19 mouse cellular contexts compared by ENCODE assay signal in the genomic region with DNA sequence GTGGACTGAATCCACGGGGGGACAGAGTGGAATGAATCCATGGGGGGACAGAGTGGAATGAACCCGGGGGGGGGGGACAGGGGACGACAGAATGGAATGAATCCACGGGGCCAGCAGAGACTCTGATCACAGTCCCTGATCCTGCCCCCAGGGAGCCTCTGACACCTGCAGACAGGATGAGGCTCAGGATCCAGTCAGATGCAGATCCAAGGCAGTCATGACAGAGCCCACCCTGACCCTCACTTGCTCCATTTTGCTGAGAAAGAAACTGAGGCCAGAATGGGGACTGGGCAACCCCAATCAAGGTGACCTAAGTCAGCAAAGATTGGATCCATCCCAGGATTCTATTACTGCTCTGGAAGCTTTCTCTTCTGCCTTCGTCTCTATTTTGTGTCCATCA. TPM values are rescaled to one million over a fixed set of nuclear protein-coding genes. Genes with fewer than 3 reads are reported as not detected.
DNase-seq lines count a peak whose midpoint lies in the region; ATAC-seq and TF ChIP-seq lines count a peak whose summit lies in the region.
"Had no signal": no experiment of that assay in that cellular context is flagged by ENCODE, and none has a peak within 500 bp of the region (broad histone marks: within the 10 kb centered on the region; RNA-seq: fewer than 3 reads in every experiment).

No protein-coding gene starts in this region.

- H3K9ac ChIP-seq in heart, embryonic 14.5 days (ENCODE audit: low read length), result peak overlapping the region; percentile 30; the same call in 1 of the 2 replicates
- no peak overlapping the region for H3K9ac ChIP-seq in heart, embryonic 11.5 days (ENCODE audit: low read depth, low read length)
- no peak overlapping the region for H3K9ac ChIP-seq in kidney, embryonic 16.5 days (replicated peaks; ENCODE audit: low read length)
- H3K9ac ChIP-seq in ES-Bruce4 (ENCODE audit: low read depth, poor library complexity, severe bottlenecking), result peak overlapping the region; percentile 56
- H3K9ac ChIP-seq: hindbrain, embryonic 14.5 days; midbrain, embryonic 13.5 days had no signal

- 13% methylated on average over 4 of the region's 5 CpGs for WGBS in heart, embryonic 14.5 days
- WGBS in heart, embryonic 11.5 days (ENCODE audit: insufficient replicate concordance), result 5% methylated on average over 4 of the region's 5 CpGs
- 12% methylated on average over 5 of the region's 5 CpGs for WGBS in kidney, embryonic 16.5 days

- peak overlapping the region; percentile 14 to 24; a peak in 2 of 4 replicates for H3K27ac ChIP-seq in heart, embryonic 14.5 days (replicated peaks in 1 of 2; ENCODE audit: control insufficient read depth in 1 of 2, insufficient read depth in 1 of 2, low read depth in 2 of 2, low read length in 2 of 2)
- no peak overlapping the region for H3K27ac ChIP-seq in heart, embryonic 11.5 days (ENCODE audit: low read depth, low read length)
- H3K27ac ChIP-seq in kidney, embryonic 16.5 days (ENCODE audit: low read length), result peak overlapping the region; percentile 66
- H3K27ac ChIP-seq in ES-Bruce4 (ENCODE audit: insufficient read depth, low read length), result peak overlapping the region; percentile 98
- H3K27ac ChIP-seq: forebrain, embryonic 10.5 days; hindbrain, embryonic 14.5 days; macrophage; midbrain, embryonic 13.5 days had no signal

- H3K4me2 ChIP-seq in heart, embryonic 14.5 days (ENCODE audit: low read length), result no peak overlapping the region
- H3K4me2 ChIP-seq in heart, embryonic 11.5 days, result no peak overlapping the region
- no peak overlapping the region for H3K4me2 ChIP-seq in kidney, embryonic 16.5 days (replicated peaks; ENCODE audit: low read depth, low read length)
- H3K4me2 ChIP-seq: hindbrain, embryonic 14.5 days; midbrain, embryonic 13.5 days had no signal

- no peaks in the 10 kb centered on the region for H3K9me3 ChIP-seq in heart, embryonic 14.5 days (ENCODE audit: control insufficient read depth, low read length)
- no peaks in the 10 kb centered on the region for H3K9me3 ChIP-seq in heart, embryonic 11.5 days (replicated peaks; ENCODE audit: control insufficient read depth, low read length)
- no peaks in the 10 kb centered on the region for H3K9me3 ChIP-seq in kidney, embryonic 16.5 days (ENCODE audit: low read length)
- H3K9me3 ChIP-seq in ES-Bruce4 (replicated peaks; ENCODE audit: control insufficient read depth, insufficient read depth, low read length, poor library complexity, severe bottlenecking), result no peaks in the 10 kb centered on the region
- H3K9me3 ChIP-seq: forebrain, embryonic 10.5 days; midbrain, embryonic 13.5 days had no signal

- no peak overlapping the region for H3K4me3 ChIP-seq in heart, embryonic 14.5 days (ENCODE audit: control insufficient read depth in 1 of 2, insufficient read depth in 1 of 2, low read depth in 1 of 2, low read length in 2 of 2)
- H3K4me3 ChIP-seq in heart, embryonic 11.5 days (ENCODE audit: low read depth, low read length), result no peak overlapping the region
- H3K4me3 ChIP-seq in kidney, embryonic 16.5 days (ENCODE audit: low read length), result no peak overlapping the region
- H3K4me3 ChIP-seq in ES-Bruce4 (ENCODE audit: low read depth, low read length), result peak overlapping the region; percentile 70
- H3K4me3 ChIP-seq: forebrain, embryonic 10.5 days; midbrain, embryonic 13.5 days had no signal

- no peak for TF ChIP-seq POLR2A in ES-Bruce4 (IDR thresholded peaks at IDR 0.05; ENCODE audit: insufficient read depth, low read length)

- no peak for ATAC-seq in heart, embryonic 14.5 days (ENCODE audit: insufficient number of reproducible peaks, insufficient read depth, low FRiP score, low read depth)
- no peak for ATAC-seq in heart, embryonic 11.5 days (replicated peaks; ENCODE audit: insufficient number of reproducible peaks, low FRiP score, low TSS enrichment)
- ATAC-seq in kidney, embryonic 16.5 days (ENCODE audit: low FRiP score, low TSS enrichment), result no peak
- ATAC-seq: activated CD4-positive, CD25-positive, alpha-beta regulatory T cell, adult 4 months; midbrain, embryonic 13.5 days had no signal

- peaks cover 20 to 28% of the 10 kb centered on the region in 2 experiments for H3K4me1 ChIP-seq in heart, embryonic 14.5 days (ENCODE audit: control insufficient read depth in 2 of 2, insufficient read depth in 2 of 2, low read length in 2 of 2)
- peaks cover 26% of the 10 kb centered on the region for H3K4me1 ChIP-seq in heart, embryonic 11.5 days (ENCODE audit: control insufficient read depth, insufficient read depth, low read length)
- H3K4me1 ChIP-seq in kidney, embryonic 16.5 days (ENCODE audit: insufficient read depth, low read length), result 0 out of 2 replicates have a peak, but pooled peaks cover 8% of the 10 kb centered on the region
- H3K4me1 ChIP-seq in ES-Bruce4 (ENCODE audit: control insufficient read depth, insufficient read depth, low read length), result peaks cover 17% of the 10 kb centered on the region
- H3K4me1 ChIP-seq: midbrain, embryonic 13.5 days had no signal

- no peaks in the 10 kb centered on the region for H3K27me3 ChIP-seq in heart, embryonic 14.5 days (ENCODE audit: control insufficient read depth, insufficient read depth, low read length)
- no peaks in the 10 kb centered on the region for H3K27me3 ChIP-seq in heart, embryonic 11.5 days (ENCODE audit: control insufficient read depth, insufficient read depth, low read length)
- no peaks in the 10 kb centered on the region for H3K27me3 ChIP-seq in kidney, embryonic 16.5 days (ENCODE audit: insufficient read depth, low read length)
- H3K27me3 ChIP-seq in ES-Bruce4 (ENCODE audit: control insufficient read depth, insufficient read depth, low read length, poor library complexity, severe bottlenecking), result no peaks in the 10 kb centered on the region

- no peak for TF ChIP-seq CTCF in ES-Bruce4 (IDR thresholded peaks at IDR 0.05; ENCODE audit: low read depth, low read length)

- no peak for DNase-seq in kidney, postnatal 10 days
- DNase-seq in ZHBTc4 (ENCODE audit: low read depth, low spot score), result peak; percentile 40
- DNase-seq in cerebellum, adult 11 months, result no peak
- no peak for DNase-seq in left cerebral cortex, adult 18-20 months (ENCODE audit: low spot score in 2 of 2)
- DNase-seq: adrenal gland, postnatal 25 days; cerebellum, postnatal 14 days; gastrocnemius, postnatal 36 days; kidney, adult 18-20 months; layer of hippocampus, adult 9-11 months; thymus, postnatal 4 days had no signal

- no peaks in the 10 kb centered on the region for H3K36me3 ChIP-seq in heart, embryonic 14.5 days (ENCODE audit: control insufficient read depth, insufficient read depth, low read length)
- H3K36me3 ChIP-seq in heart, embryonic 11.5 days (ENCODE audit: control insufficient read depth, insufficient read depth, low read length), result no peaks in the 10 kb centered on the region
- no peaks in the 10 kb centered on the region for H3K36me3 ChIP-seq in kidney, embryonic 16.5 days (ENCODE audit: insufficient read depth, low read length)
- no peaks in the 10 kb centered on the region for H3K36me3 ChIP-seq in ES-Bruce4 (ENCODE audit: control insufficient read depth, insufficient read depth, low read length, poor library complexity, severe bottlenecking)
- H3K36me3 ChIP-seq: forebrain, embryonic 10.5 days; midbrain, embryonic 13.5 days had no signal

- peak; percentile 92 for TF ChIP-seq EP300 in ES-Bruce4 (IDR thresholded peaks at IDR 0.05; ENCODE audit: insufficient read depth, low read depth, low read length)

RNA-seq across cellular contexts. Expression of a gene that starts 12.7 kb away (rescaled TPM):
- 120 and 121 TPM in 2 replicates for polyA plus RNA-seq in heart, embryonic 14.5 days (2014; fragmentation: Nextera tagmentation; extraction: Ambion mirVana)
- polyA plus RNA-seq in heart, embryonic 11.5 days (2014; fragmentation: Nextera tagmentation; extraction: Ambion mirVana), result 147 TPM in 2 replicates
- polyA plus RNA-seq in kidney, embryonic 16.5 days (2015; fragmentation: Nextera tagmentation; extraction: Ambion mirVana), result 131 and 141 TPM in 2 replicates
- 166 and 167 TPM in 2 replicates for polyA plus RNA-seq in ES-Bruce4 (2011; ENCODE audit: insufficient read depth, insufficient read length, low read depth, missing spikeins)
- 100 to 1,000 TPM; 150 to 155 TPM for total RNA-seq in left cerebral cortex, adult 18-20 months (2021)

RNA-seq across cellular contexts. Expression of a gene that starts 13.4 kb away (rescaled TPM):
- 30.2 and 36.9 TPM in 2 replicates for polyA plus RNA-seq in heart, embryonic 14.5 days (2014; fragmentation: Nextera tagmentation; extraction: Ambion mirVana)
- 30.0 and 33.9 TPM in 2 replicates for polyA plus RNA-seq in heart, embryonic 11.5 days (2014; fragmentation: Nextera tagmentation; extraction: Ambion mirVana)
- polyA plus RNA-seq in kidney, embryonic 16.5 days (2015; fragmentation: Nextera tagmentation; extraction: Ambion mirVana), result 26.8 and 28.3 TPM in 2 replicates
- 58.4 and 64.9 TPM in 2 replicates for polyA plus RNA-seq in ES-Bruce4 (2011; ENCODE audit: insufficient read depth, insufficient read length, low read depth, missing spikeins)
- 10 to 100 TPM; 60.7 to 61.5 TPM for total RNA-seq in left cerebral cortex, adult 18-20 months (2021)

Comparison
In these comparisons a context has a peak if more than half of its experiments do, and no peak if none do; other contexts are left out.
1. H3K9ac ChIP-seq: peak in heart, embryonic 14.5 days (single experiment) and ES-Bruce4 (single experiment); none in heart, embryonic 11.5 days (single experiment) and kidney, embryonic 16.5 days (single experiment).